Mouse (Mus musculus): ENCODE results near the gene Gm6034.

DNA sequence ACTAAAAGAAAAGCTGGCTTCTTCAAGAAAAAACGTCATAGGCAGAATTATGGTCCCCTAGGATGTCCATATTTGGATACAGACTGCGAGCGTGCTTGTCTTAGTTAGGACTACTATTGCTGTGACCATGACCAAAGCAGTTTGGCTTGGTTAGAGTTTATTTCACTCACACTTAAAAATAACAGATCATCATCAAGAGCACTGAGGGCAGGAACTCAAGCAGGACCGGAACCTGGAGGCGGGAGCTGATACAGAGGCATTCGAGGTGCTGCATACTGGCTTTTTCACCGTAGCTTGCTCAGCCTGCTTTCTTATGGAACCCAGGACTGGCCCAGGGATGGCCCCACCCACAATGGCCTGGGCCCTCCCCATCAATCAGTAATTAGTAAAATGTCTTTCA is 39.4 kb upstream of the Gm6034 start:
- TF ChIP-seq CTCF (IDR thresholded peaks at IDR 0.05; ENCODE audit: borderline replicate concordance, extremely low read depth, insufficient read depth, insufficient read length) (no peak), POLR2A (IDR thresholded peaks at IDR 0.05; ENCODE audit: borderline replicate concordance, extremely low read depth, insufficient read depth, insufficient read length, poor library complexity, severe bottlenecking) (no peak)

Measured in brain, embryonic 14.5 days (tissue).